Mouse (Mus musculus) limb, embryonic 15.5 days (tissue): Measurements from ENCODE around the gene Ube2h. TPM values are rescaled to one million over a fixed set of nuclear protein-coding genes. Genes with fewer than 3 reads are reported as not detected.
A peak's percentile ranks its signal among the peaks of the same experiment; 100 is the strongest.
"Not testable (repeated sequence)": the region's sequence is repeated elsewhere in the genome, so short reads cannot be mapped to it uniquely, and the experiment has no call there.

Source experiments
- ATAC-seq: fragments of 200-750 bp; cut with Nextera tagmentation; 2 replicates; pipeline ENCODE4 v1.8.0; 2017; ENCODE audit warnings: low read depth, moderate TSS enrichment; ENCODE audit not compliant: insufficient number of reproducible peaks, low FRiP score, low TSS enrichment
- H3K27ac ChIP-seq: fragments of 300-500 bp; sonication (generic); 2 replicates; pipeline ENCODE4 v1.5.1; 2015; ENCODE audit warnings: moderate library complexity, mild to moderate bottlenecking, inconsistent platforms
- H3K27me3 ChIP-seq: fragments of 300-500 bp; sonication (generic); 2 replicates; pipeline ENCODE4 v1.6.1; 2015; ENCODE audit warnings: inconsistent platforms
- H3K36me3 ChIP-seq: fragments of 300-500 bp; sonication (generic); 2 replicates; pipeline ENCODE4 v1.6.1; 2015; ENCODE audit warnings: inconsistent platforms
- H3K4me1 ChIP-seq: fragments of 300-500 bp; sonication (generic); 2 replicates; pipeline ENCODE4 v1.6.1; 2015; ENCODE audit warnings: inconsistent platforms
- H3K4me2 ChIP-seq: fragments of 300-500 bp; sonication (generic); 2 replicates; pipeline ENCODE4 v1.6.1; 2015; ENCODE audit warnings: mild to moderate bottlenecking, inconsistent platforms
- H3K4me3 ChIP-seq: fragments of 300-500 bp; sonication (generic); 2 replicates; pipeline ENCODE4 v1.5.1; 2015; ENCODE audit warnings: mild to moderate bottlenecking, inconsistent platforms
- H3K9ac ChIP-seq: fragments of 300-500 bp; sonication (generic); 2 replicates; pipeline ENCODE4 v1.6.1; 2015; ENCODE audit warnings: inconsistent platforms
- H3K9me3 ChIP-seq: fragments of 300-500 bp; sonication (generic); 2 replicates; pipeline ENCODE4 v1.6.1; 2016; ENCODE audit warnings: inconsistent platforms
- WGBS: fragments of 180-500 bp; shearing (Covaris S2); methylation state at CpG from one replicate; pipeline ENCODE4 v1.1.7; 2015; 5-methylcytosine and 5-hydroxymethylcytosine counted together
- polyA plus RNA-seq: library from polyadenylated mRNA; unstranded; fragments of >200 nt; fragmentation: Nextera tagmentation; extraction: Ambion mirVana; gene quantifications from 2 replicates; pipeline ENCODE4 v1.2.1, GENCODE M21; 2015

Gene Ube2h
- polyA plus RNA-seq, 1 experiment from 2014 or later = 41.8 TPM

- Histone ChIP-seq H3K4me3 (no peak overlapping the region), H3K9me3 (no peaks in the 10 kb centered on the region), H3K4me1 (no peaks in the 10 kb centered on the region), H3K4me2 (no peak overlapping the region), H3K27me3 (no peaks in the 10 kb centered on the region), H3K9ac (no peak overlapping the region), H3K36me3 (peaks cover 16% of the 10 kb centered on the region), H3K27ac (no peak overlapping the region)
- no peak for ATAC-seq
- 75% methylated on average over 16 of the region's 16 CpGs for WGBS
Observed at GRCm38 (mm10) chr6:30211641-30212455, 92.5 kb downstream of the Ube2h start.

- Histone ChIP-seq H3K27me3 (no peaks in the 10 kb centered on the region), H3K36me3 (peaks cover 16% of the 10 kb centered on the region), H3K27ac (no peak overlapping the region), H3K4me3 (no peak overlapping the region), H3K4me1 (peaks cover 2% of the 10 kb centered on the region), H3K4me2 (no peak overlapping the region), H3K9me3 (no peaks in the 10 kb centered on the region), H3K9ac (no peak overlapping the region)
- 28% methylated on average over 5 of the region's 5 CpGs for WGBS
- ATAC-seq = no peak; the same call in 1 of the 2 replicates
Observed at GRCm38 (mm10) chr6:30210788-30211187, 93.6 kb downstream of the Ube2h start.

DNA sequence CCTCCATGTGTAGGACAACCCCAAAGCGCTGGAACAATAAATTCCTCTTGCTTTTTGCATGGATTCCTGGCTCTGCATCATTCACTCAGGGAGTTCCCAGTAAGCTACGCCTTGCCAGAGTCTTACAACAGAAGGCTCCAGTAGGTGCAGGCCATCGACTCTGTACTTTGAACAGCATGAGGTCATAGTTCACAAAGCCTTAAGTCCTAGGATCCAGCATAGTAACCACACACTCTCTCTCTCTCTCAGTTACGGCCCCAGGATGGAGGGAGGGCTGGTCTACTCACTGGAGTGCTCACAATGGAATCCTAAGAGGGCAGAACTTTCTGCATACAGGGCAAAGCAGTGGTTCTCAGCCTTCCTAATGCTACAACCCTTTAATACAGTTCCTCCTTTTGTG lies 95.5 kb downstream of the Ube2h start:
- Histone ChIP-seq H3K4me1 (peaks cover 8% of the 10 kb centered on the region), H3K9ac (no peak overlapping the region), H3K4me2 (no peak overlapping the region), H3K9me3 (no peaks in the 10 kb centered on the region), H3K4me3 (no peak overlapping the region), H3K27me3 (no peaks in the 10 kb centered on the region), H3K36me3 (peaks cover 10% of the 10 kb centered on the region), H3K27ac (no peak overlapping the region)
- WGBS = 56% methylated on average over 4 of the region's 4 CpGs
- no peak for ATAC-seq

GRCm38 (mm10) chr6:30205587-30206202 lies 98.6 kb downstream of the Ube2h start:
- peak overlapping the region; percentile 39; the same call in 1 of the 2 replicates for H3K9ac ChIP-seq
- no peaks in the 10 kb centered on the region for H3K27me3 ChIP-seq
- H3K9me3 ChIP-seq = no peaks in the 10 kb centered on the region
- WGBS = 5% methylated on average over 30 of the region's 30 CpGs
- H3K4me3 ChIP-seq = peak overlapping the region; percentile 31
- no peaks in the 10 kb centered on the region for H3K36me3 ChIP-seq
- ATAC-seq = peak; percentile 57; the same call in 1 of the 2 replicates
- peaks cover 8% of the 10 kb centered on the region for H3K4me1 ChIP-seq
- H3K4me2 ChIP-seq = peak overlapping the region; percentile 63
- H3K27ac ChIP-seq = peak overlapping the region; percentile 27; the same call in 1 of the 2 replicates

GRCm38 (mm10) chr6:30205180-30205538 lies 99.2 kb downstream of the Ube2h start:
- H3K27ac ChIP-seq, H3K4me3 ChIP-seq, H3K4me2 ChIP-seq, H3K36me3 ChIP-seq, H3K4me1 ChIP-seq, H3K27me3 ChIP-seq, ATAC-seq, H3K9me3 ChIP-seq, H3K9ac ChIP-seq: not testable (repeated sequence)
- WGBS = 70% methylated on average over 6 of the region's 6 CpGs

GRCm38 (mm10) chr6:30204383-30205179 lies 99.8 kb downstream of the Ube2h start:
- ATAC-seq = no peak
- Histone ChIP-seq H3K9me3 (no peaks in the 10 kb centered on the region), H3K36me3 (no peaks in the 10 kb centered on the region), H3K9ac (no peak overlapping the region), H3K4me3 (no peak overlapping the region), H3K4me2 (no peak overlapping the region), H3K27me3 (no peaks in the 10 kb centered on the region), H3K4me1 (peaks cover 8% of the 10 kb centered on the region), H3K27ac (no peak overlapping the region)
- 56% methylated on average over 20 of the region's 20 CpGs for WGBS

- Histone ChIP-seq H3K27ac (no peak overlapping the region), H3K27me3 (no peaks in the 10 kb centered on the region), H3K9ac (no peak overlapping the region), H3K9me3 (no peaks in the 10 kb centered on the region), H3K4me1 (peaks cover 5% of the 10 kb centered on the region; the same call in 1 of the 2 replicates), H3K36me3 (no peaks in the 10 kb centered on the region), H3K4me3 (no peak overlapping the region), H3K4me2 (no peak overlapping the region)
- ATAC-seq = no peak
- WGBS = 71% methylated on average over 8 of the region's 8 CpGs
Observed at GRCm38 (mm10) chr6:30196143-30196542, 108.2 kb downstream of the Ube2h start.

DNA sequence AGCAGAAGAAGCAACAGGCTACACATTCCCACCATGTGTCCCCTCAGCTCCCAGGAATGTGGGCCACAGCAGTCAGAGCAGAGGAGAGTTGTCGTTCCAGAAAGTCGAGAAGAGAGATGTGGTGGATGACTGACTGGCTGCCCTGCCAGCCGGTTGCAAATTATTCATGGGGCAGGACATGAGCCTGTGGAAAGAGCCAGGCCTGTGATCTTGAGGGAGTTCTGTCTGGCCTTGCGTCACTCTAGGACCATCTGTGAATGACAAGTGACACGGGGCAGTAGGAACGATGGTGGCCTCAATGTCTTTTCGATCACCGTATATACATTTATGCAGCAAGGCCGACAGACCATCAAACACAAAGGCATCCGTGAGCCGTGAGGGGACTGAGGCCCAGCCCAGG lies 108.7 kb downstream of the Ube2h start:
- H3K27ac ChIP-seq = no peak overlapping the region
- 73% methylated on average over 11 of the region's 11 CpGs for WGBS
- peaks cover 5% of the 10 kb centered on the region; the same call in 1 of the 2 replicates for H3K4me1 ChIP-seq
- no peak overlapping the region for H3K4me3 ChIP-seq
- ATAC-seq = no peak
- H3K36me3 ChIP-seq = no peaks in the 10 kb centered on the region
- no peak overlapping the region for H3K9ac ChIP-seq
- no peaks in the 10 kb centered on the region for H3K27me3 ChIP-seq
- no peaks in the 10 kb centered on the region for H3K9me3 ChIP-seq
- no peak overlapping the region for H3K4me2 ChIP-seq

DNA sequence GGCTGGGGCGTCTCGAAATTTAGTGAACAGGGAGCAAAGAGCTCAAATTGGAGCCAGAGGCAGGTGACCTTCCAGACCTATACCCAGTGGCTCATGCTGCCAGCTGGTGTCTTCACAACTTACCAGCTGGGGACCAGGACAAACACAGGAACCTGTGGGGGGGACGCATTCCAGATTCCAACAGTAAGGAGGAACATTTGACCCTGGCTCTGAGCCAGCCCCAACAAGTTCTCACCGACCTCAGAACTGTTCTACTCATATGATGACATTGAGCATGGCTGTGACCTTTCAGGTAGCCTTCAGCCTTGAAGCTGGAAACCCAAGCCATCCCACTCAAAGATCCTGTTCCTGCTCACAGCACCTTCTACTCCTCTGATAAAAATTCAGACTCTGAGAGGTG lies 120.7 kb downstream of the Ube2h start:
- 67% methylated on average over 4 of the region's 4 CpGs for WGBS
- H3K27ac ChIP-seq = no peak overlapping the region
- H3K36me3 ChIP-seq = no peaks in the 10 kb centered on the region
- peaks cover 32% of the 10 kb centered on the region for H3K27me3 ChIP-seq
- H3K4me3 ChIP-seq = no peak overlapping the region
- ATAC-seq = no peak
- H3K9ac ChIP-seq = no peak overlapping the region
- 0 out of 2 replicates have a peak, but pooled peaks cover 7% of the 10 kb centered on the region for H3K4me1 ChIP-seq
- no peak overlapping the region for H3K4me2 ChIP-seq
- no peaks in the 10 kb centered on the region for H3K9me3 ChIP-seq

DNA sequence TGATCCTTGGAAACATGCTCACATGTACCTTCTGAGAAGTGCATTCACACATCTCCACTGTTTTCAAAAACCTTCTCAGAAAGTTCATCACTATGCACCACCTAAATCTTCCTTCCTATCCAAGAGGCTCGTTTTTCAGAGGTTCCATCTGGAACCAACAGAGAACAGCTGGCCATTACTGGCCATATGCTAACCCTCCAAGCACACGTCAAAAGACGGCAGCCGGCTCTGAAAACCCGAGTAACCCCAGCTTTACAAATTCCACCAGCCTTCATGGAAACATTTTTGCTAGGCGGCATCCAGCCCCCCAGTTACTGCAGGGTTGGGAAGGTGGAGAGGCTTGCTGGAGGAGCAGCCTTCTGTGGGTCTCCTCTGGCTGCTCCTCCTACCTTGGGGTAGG lies 122.3 kb downstream of the Ube2h start:
- H3K4me1 ChIP-seq = peaks cover 16% of the 10 kb centered on the region
- no peak overlapping the region for H3K4me2 ChIP-seq
- H3K27ac ChIP-seq = no peak overlapping the region
- 32% methylated on average over 6 of the region's 6 CpGs for WGBS
- no peaks in the 10 kb centered on the region for H3K36me3 ChIP-seq
- H3K9me3 ChIP-seq = no peaks in the 10 kb centered on the region
- H3K4me3 ChIP-seq = no peak overlapping the region
- H3K9ac ChIP-seq = no peak overlapping the region
- no peak for ATAC-seq
- H3K27me3 ChIP-seq = peaks cover 47% of the 10 kb centered on the region

- H3K4me3 ChIP-seq = no peak overlapping the region
- no peak overlapping the region for H3K27ac ChIP-seq
- peaks cover 64% of the 10 kb centered on the region for H3K27me3 ChIP-seq
- H3K4me2 ChIP-seq = no peak overlapping the region
- H3K9ac ChIP-seq = no peak overlapping the region
- no peak for ATAC-seq
- H3K36me3 ChIP-seq = no peaks in the 10 kb centered on the region
- WGBS = 33% methylated on average over 2 of the region's 2 CpGs
- H3K9me3 ChIP-seq = no peaks in the 10 kb centered on the region
- peaks cover 27% of the 10 kb centered on the region for H3K4me1 ChIP-seq
Observed at GRCm38 (mm10) chr6:30180321-30180720, 124.0 kb downstream of the Ube2h start.

DNA sequence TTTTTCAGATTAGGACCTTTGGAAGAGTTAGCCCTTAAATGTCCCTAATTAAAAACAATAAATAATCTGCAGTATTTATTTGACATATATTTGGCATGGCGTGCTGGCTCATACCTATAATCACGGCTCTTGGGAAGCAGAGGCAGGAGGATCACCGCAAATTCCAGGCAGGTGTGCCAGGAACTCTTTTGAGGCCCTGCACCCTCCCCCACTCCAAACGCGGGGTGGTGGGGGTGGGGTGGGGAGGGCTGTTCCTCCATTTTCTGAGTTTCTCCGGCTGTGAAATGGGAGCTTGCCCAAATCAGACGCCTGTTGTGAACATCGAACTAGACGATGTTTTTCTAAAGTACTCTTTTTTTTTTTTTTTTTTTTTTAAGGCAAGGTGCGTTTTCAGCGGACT lies 125.3 kb downstream of the Ube2h start:
- no peak for ATAC-seq
- Histone ChIP-seq H3K4me3 (no peak overlapping the region), H3K36me3 (no peaks in the 10 kb centered on the region), H3K9ac (no peak overlapping the region), H3K4me2 (no peak overlapping the region), H3K9me3 (no peaks in the 10 kb centered on the region), H3K27ac (no peak overlapping the region), H3K4me1 (peaks cover 40% of the 10 kb centered on the region), H3K27me3 (peaks cover 77% of the 10 kb centered on the region)
- 20% methylated on average over 11 of the region's 11 CpGs for WGBS
